Mouse (Mus musculus) MEL (cell line): ENCODE measurements around the gene Hes6. TPM values are rescaled to one million over a fixed set of nuclear protein-coding genes. Genes with fewer than 3 reads are reported as not detected.
A peak's percentile ranks its signal among the peaks of the same experiment; 100 is the strongest.

Source experiments
- DNase-seq: peaks from one replicate; pipeline ENCODE4 v3.0.0; 2011; ENCODE audit warnings: low read depth, low spot score
- H3K27ac ChIP-seq: 2 replicates; pipeline ENCODE4 v1.5.1; 2012; ENCODE audit warnings: low read depth, mild to moderate bottlenecking, control low read depth, low read length, moderate library complexity; ENCODE audit not compliant: control insufficient read depth
- H3K27me3 ChIP-seq, 2 experiments: fragments of 150-350 bp in 1 of 2; sonication (generic) in 1 of 2; 2 replicates each; pipeline ENCODE4 v1.6.1; 2012; ENCODE audit warnings: low read length in 2 of 2, mild to moderate bottlenecking in 2 of 2, improper control_type of control experiment in 1 of 2, moderate library complexity in 1 of 2; ENCODE audit not compliant: insufficient read depth in 2 of 2, control insufficient read depth in 1 of 2
- H3K36me3 ChIP-seq, 2 experiments: 2 replicates each; pipeline ENCODE4 v1.6.1; 2012 to 2014; ENCODE audit warnings: low read length in 2 of 2, improper control_type of control experiment in 1 of 2, inconsistent platforms in 1 of 2, mild to moderate bottlenecking in 1 of 2; ENCODE audit not compliant: insufficient read depth in 2 of 2, control insufficient read depth in 1 of 2
- H3K4me1 ChIP-seq, 2 experiments: fragments of 150-350 bp in 1 of 2; sonication (generic) in 1 of 2; 2 replicates each; pipeline ENCODE4 v1.6.1; 2012; ENCODE audit warnings: low read length in 2 of 2, improper control_type of control experiment in 1 of 2, mild to moderate bottlenecking in 1 of 2; ENCODE audit not compliant: insufficient read depth in 2 of 2, control insufficient read depth in 1 of 2
- H3K4me3 ChIP-seq, 2 experiments: fragments of 150-350 bp in 1 of 2; sonication (generic) in 1 of 2; 2 replicates each; pipeline ENCODE4 v1.5.1; 2012; ENCODE audit warnings: low read depth in 2 of 2, low read length in 2 of 2, mild to moderate bottlenecking in 2 of 2, moderate library complexity in 2 of 2, control low read depth in 1 of 2, improper control_type of control experiment in 1 of 2; ENCODE audit not compliant: control insufficient read depth in 1 of 2, insufficient read depth in 1 of 2
- H3K79me2 ChIP-seq: 2 replicates; pipeline ENCODE4 v1.6.1; 2012; ENCODE audit warnings: mild to moderate bottlenecking, low read length, moderate library complexity; ENCODE audit not compliant: control insufficient read depth, poor library complexity, insufficient read depth
- H3K9ac ChIP-seq: 2 replicates; pipeline ENCODE4 v1.6.1; 2012; ENCODE audit warnings: low read depth, mild to moderate bottlenecking, control low read depth, low read length, moderate library complexity; ENCODE audit not compliant: control insufficient read depth, poor library complexity, severe bottlenecking
- H3K9me3 ChIP-seq: fragments of 150-350 bp; sonication (generic); replicated peaks from 2 replicates; pipeline ENCODE4 v1.6.1; 2012; ENCODE audit warnings: mild to moderate bottlenecking, low read length, improper control_type of control experiment, moderate library complexity; ENCODE audit not compliant: insufficient read depth
- BHLHE40 ChIP-seq: IDR thresholded peaks from 2 replicates; pipeline ENCODE4 v1.6.1; 2012; ENCODE audit warnings: low read depth, mild to moderate bottlenecking, inconsistent platforms, low read length, improper control_type of control experiment, borderline replicate concordance
- CTCF ChIP-seq, 3 experiments: IDR thresholded peaks in 2 of 3; conservative IDR thresholded peaks in 1 of 3; 2 replicates each; pipeline ENCODE4 v1.5.1; 2011 to 2012; ENCODE audit warnings: low read length in 3 of 3, low read depth in 2 of 3, mild to moderate bottlenecking in 2 of 3, improper control_type of control experiment in 1 of 3, inconsistent platforms in 1 of 3, mixed read lengths in 1 of 3, moderate library complexity in 1 of 3; ENCODE audit not compliant: control insufficient read depth in 1 of 3, insufficient read depth in 1 of 3, poor library complexity in 1 of 3, severe bottlenecking in 1 of 3
- ELF1 ChIP-seq: IDR thresholded peaks from 2 replicates; pipeline ENCODE4 v1.6.1; 2014; ENCODE audit warnings: low read depth, mild to moderate bottlenecking, inconsistent platforms, low read length, improper control_type of control experiment, moderate library complexity
- GABPA ChIP-seq: IDR thresholded peaks from 2 replicates; pipeline ENCODE4 v1.6.1; 2012; ENCODE audit warnings: low read depth, mild to moderate bottlenecking, inconsistent platforms, low read length, improper control_type of control experiment, moderate library complexity
- KAT2A ChIP-seq: conservative IDR thresholded peaks from 2 replicates; pipeline ENCODE4 v1.6.1; 2012; ENCODE audit warnings: low read depth, low read length, improper control_type of control experiment, inconsistent platforms
- MXI1 ChIP-seq: IDR thresholded peaks from 2 replicates; pipeline ENCODE4 v1.6.1; 2011; ENCODE audit warnings: mild to moderate bottlenecking, low read depth, low read length, improper control_type of control experiment
- MYB ChIP-seq: IDR thresholded peaks from 2 replicates; pipeline ENCODE4 v1.6.1; 2011; ENCODE audit warnings: mild to moderate bottlenecking, low read depth, low read length, improper control_type of control experiment
- MYC ChIP-seq: IDR thresholded peaks from 2 replicates; pipeline ENCODE4 v1.6.1; 2011; ENCODE audit warnings: low read depth, mild to moderate bottlenecking, low read length, improper control_type of control experiment, moderate library complexity
- RAD21 ChIP-seq: IDR thresholded peaks from 2 replicates; pipeline ENCODE4 v1.6.1; 2011; ENCODE audit warnings: mild to moderate bottlenecking, low read depth, low read length, improper control_type of control experiment
- SMC3 ChIP-seq: IDR thresholded peaks from 2 replicates; pipeline ENCODE4 v1.6.1; 2011; ENCODE audit warnings: low read depth, low read length, improper control_type of control experiment
- TCF12 ChIP-seq: IDR thresholded peaks from 2 replicates; pipeline ENCODE4 v1.6.1; 2014; ENCODE audit warnings: low read depth, mild to moderate bottlenecking, inconsistent platforms, low read length, improper control_type of control experiment, moderate library complexity
- USF1 ChIP-seq: IDR thresholded peaks from 2 replicates; pipeline ENCODE4 v1.6.1; 2014; ENCODE audit warnings: low read depth, mild to moderate bottlenecking, inconsistent platforms, low read length, improper control_type of control experiment, moderate library complexity
- ZKSCAN1 ChIP-seq: IDR thresholded peaks from 2 replicates; pipeline ENCODE4 v1.6.1; 2012; ENCODE audit warnings: low read depth, mild to moderate bottlenecking, inconsistent platforms, low read length, improper control_type of control experiment, moderate library complexity
- ZNF384 ChIP-seq: IDR thresholded peaks from 2 replicates; pipeline ENCODE4 v1.6.1; 2012; ENCODE audit warnings: low read depth, mild to moderate bottlenecking, inconsistent platforms, low read length, improper control_type of control experiment
- polyA plus RNA-seq, 2 experiments: library from polyadenylated mRNA; stranded (reverse) in 1 of 2; unstranded in 1 of 2; fragments of >175 nt in 1 of 2; fragments of >200 nt in 1 of 2; gene quantifications; 2 replicates each; pipeline versions ENCODE4 v1.2.1 to v1.2.4; 2012; ENCODE audit warnings: low replicate concordance in 2 of 2, low read depth in 1 of 2; ENCODE audit not compliant: insufficient read length in 2 of 2, insufficient read depth in 1 of 2, missing spikeins in 1 of 2
- total RNA-seq: library from RNA; depleted of rRNA; stranded (reverse); fragments of 300-350 nt; gene quantifications from 2 replicates; pipeline ENCODE4 v1.2.3, GENCODE M21; 2012

Hes6 gene
- total and polyA plus RNA-seq, 3 experiments, result 38.8 to 47.9 TPM; not detected in 1

GRCm38 (mm10) chr1:91460564-91460963 is 46.7 kb upstream of the Hes6 start:
- peaks cover 3% of the 10 kb centered on the region for H3K79me2 ChIP-seq
- H3K9ac ChIP-seq, result no peak overlapping the region
- H3K9me3 ChIP-seq, result no peaks in the 10 kb centered on the region
- H3K27me3 ChIP-seq, result no peaks in the 10 kb centered on the region
- peaks cover 0 to 16% of the 10 kb centered on the region in 2 experiments; a peak in 3 of 4 replicates for H3K4me1 ChIP-seq
- peaks cover 0 to 6% of the 10 kb centered on the region in 2 experiments; a peak in 2 of 4 replicates for H3K36me3 ChIP-seq
- peak; percentile 27 for DNase-seq
- H3K4me3 ChIP-seq, result no peak overlapping the region
- no peak overlapping the region for H3K27ac ChIP-seq
- TF ChIP-seq CTCF (IDR thresholded peaks at IDR 0.05 in 2 of 3, conservative IDR thresholded peaks at IDR 0.05 in 1 of 3; ENCODE audit: control insufficient read depth in 1 of 3, insufficient read depth in 1 of 3, low read depth in 2 of 3, low read length in 3 of 3, poor library complexity in 1 of 3, severe bottlenecking in 1 of 3) (no peak), SMC3 (no peak), ELF1 (no peak), MYC (no peak), ZKSCAN1 (no peak), RAD21 (no peak), GABPA (no peak), MYB (no peak)

- Histone ChIP-seq H3K9ac (peak overlapping the region; percentile 63), H3K4me1 (peaks cover 0 to 16% of the 10 kb centered on the region in 2 experiments; a peak in 3 of 4 replicates), H3K79me2 (peaks cover 3% of the 10 kb centered on the region), H3K4me3 (peak overlapping the region; percentile 45 to 69), H3K36me3 (peaks cover 0 to 6% of the 10 kb centered on the region in 2 experiments; a peak in 2 of 4 replicates), H3K27me3 (no peaks in the 10 kb centered on the region), H3K9me3 (no peaks in the 10 kb centered on the region), H3K27ac (no peak overlapping the region)
- no peak for TF ChIP-seq MXI1
- TF ChIP-seq TCF12, result no peak
- TF ChIP-seq ZNF384, result no peak
- TF ChIP-seq KAT2A, result no peak
- no peak for TF ChIP-seq MYC
- TF ChIP-seq USF1, result no peak
- TF ChIP-seq BHLHE40, result no peak
- no peak for DNase-seq
Measured at GRCm38 (mm10) chr1:91460069-91460468, 46.2 kb upstream of the Hes6 start.
